Mouse (Mus musculus) limb, embryonic 14.5 days (tissue): ENCODE measurements around the gene Zfp629. TPM values are rescaled to one million over a fixed set of nuclear protein-coding genes. Genes with fewer than 3 reads are reported as not detected.
"Not testable (repeated sequence)": the region's sequence is repeated elsewhere in the genome, so short reads cannot be mapped to it uniquely, and the experiment has no call there.

Experiments
- ATAC-seq: fragments of 200-750 bp; cut with Nextera tagmentation; 2 replicates; pipeline ENCODE4 v1.8.0; 2017; ENCODE audit warnings: low read depth, moderate number of reproducible peaks, moderate TSS enrichment; ENCODE audit not compliant: low FRiP score
- DNase-seq: peaks from one replicate; pipeline ENCODE4 v3.0.0-alpha.2; 2015; ENCODE audit warnings: low spot score
- H3K27ac ChIP-seq: fragments of 300-500 bp; sonication (generic); replicated peaks from 2 replicates; pipeline ENCODE4 v1.5.1; 2014; ENCODE audit warnings: low read depth, mild to moderate bottlenecking, low read length, moderate library complexity, mixed read lengths
- H3K27me3 ChIP-seq: fragments of 300-500 bp; sonication (generic); 2 replicates; pipeline ENCODE4 v1.6.1; 2014; ENCODE audit warnings: low read length, mixed read lengths; ENCODE audit not compliant: control insufficient read depth, insufficient read depth
- H3K36me3 ChIP-seq: fragments of 300-500 bp; sonication (generic); 2 replicates; pipeline ENCODE4 v1.6.1; 2014; ENCODE audit warnings: mild to moderate bottlenecking, low read length, moderate library complexity, mixed read lengths; ENCODE audit not compliant: control insufficient read depth, insufficient read depth
- H3K4me1 ChIP-seq: fragments of 300-500 bp; sonication (generic); 2 replicates; pipeline ENCODE4 v1.6.1; 2014; ENCODE audit warnings: antibody characterized with exemption, low read length, mixed read lengths; ENCODE audit not compliant: control insufficient read depth, insufficient read depth
- H3K4me2 ChIP-seq: fragments of 300-500 bp; sonication (generic); replicated peaks from 2 replicates; pipeline ENCODE4 v1.6.1; 2014; ENCODE audit warnings: low read depth, mild to moderate bottlenecking, low read length, moderate library complexity; ENCODE audit not compliant: severe bottlenecking
- H3K4me3 ChIP-seq: fragments of 300-500 bp; sonication (generic); replicated peaks from 2 replicates; pipeline ENCODE4 v1.5.1; 2014; ENCODE audit warnings: low read length
- H3K9ac ChIP-seq: fragments of 300-500 bp; sonication (generic); 2 replicates; pipeline ENCODE4 v1.6.1; 2014; ENCODE audit warnings: mild to moderate bottlenecking, low read depth, low read length, moderate library complexity; ENCODE audit not compliant: severe bottlenecking
- H3K9me3 ChIP-seq: fragments of 300-500 bp; sonication (generic); 2 replicates; pipeline ENCODE4 v1.6.1; 2016; ENCODE audit warnings: low read length; ENCODE audit not compliant: control insufficient read depth
- POLR2A ChIP-seq: fragments of 200-500 bp; IDR thresholded peaks from 2 replicates; pipeline ENCODE4 v1.8.0; 2012; ENCODE audit warnings: inconsistent platforms, mild to moderate bottlenecking, moderate library complexity, borderline replicate concordance; ENCODE audit not compliant: insufficient read depth, insufficient read length; ENCODE audit errors: extremely low read depth
- WGBS: fragments of 180-500 bp; shearing (Covaris S2); extraction: QIAGEN DNeasy Blood & Tissue Kit; methylation state at CpG from one replicate; pipeline ENCODE4 v1.1.7; 2014; 5-methylcytosine and 5-hydroxymethylcytosine counted together
- polyA plus RNA-seq, 2 experiments: library from polyadenylated mRNA; depleted of rRNA in 1 of 2; stranded (reverse) in 1 of 2; unstranded in 1 of 2; fragments of >200 nt; fragmentation: Nextera tagmentation in 1 of 2; extraction: Ambion mirVana in 1 of 2; gene quantifications; 2 replicates each; pipeline versions ENCODE4 v1.2.1 to v1.2.3; 2012 to 2014

Zfp629 gene
- polyA plus RNA-seq, 2 experiments = 13.9 to 23.8 TPM

DNA sequence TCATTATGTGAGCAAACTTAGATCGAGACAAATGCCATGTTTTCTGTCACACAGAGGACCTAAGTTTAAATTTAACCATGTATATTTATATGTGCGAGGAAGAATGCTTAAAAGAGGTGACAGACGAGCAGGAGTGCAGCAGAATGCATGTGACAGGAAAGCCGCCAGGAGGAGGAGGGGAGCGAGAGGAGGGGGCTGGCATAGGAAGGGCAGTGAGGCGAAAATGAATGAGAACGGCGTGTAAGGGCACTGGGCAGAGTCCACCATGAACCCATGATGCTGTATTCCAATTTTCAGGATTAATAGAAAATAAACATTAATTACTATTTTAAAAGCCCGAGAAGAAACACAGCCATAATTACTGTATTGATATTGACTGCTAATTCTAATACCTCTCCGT is 38.7 kb upstream of the Zfp629 start:
- Histone ChIP-seq H3K4me3 (no peak overlapping the region), H3K27ac (no peak overlapping the region), H3K36me3 (no peaks in the 10 kb centered on the region), H3K4me2 (no peak overlapping the region), H3K4me1 (peaks cover 7% of the 10 kb centered on the region; the same call in 1 of the 2 replicates), H3K9ac (no peak overlapping the region), H3K9me3 (no peaks in the 10 kb centered on the region), H3K27me3 (no peaks in the 10 kb centered on the region)
- DNase-seq (no peak), ATAC-seq (no peak)
- WGBS = 81% methylated on average over 10 of the region's 10 CpGs
- TF ChIP-seq POLR2A = no peak

DNA sequence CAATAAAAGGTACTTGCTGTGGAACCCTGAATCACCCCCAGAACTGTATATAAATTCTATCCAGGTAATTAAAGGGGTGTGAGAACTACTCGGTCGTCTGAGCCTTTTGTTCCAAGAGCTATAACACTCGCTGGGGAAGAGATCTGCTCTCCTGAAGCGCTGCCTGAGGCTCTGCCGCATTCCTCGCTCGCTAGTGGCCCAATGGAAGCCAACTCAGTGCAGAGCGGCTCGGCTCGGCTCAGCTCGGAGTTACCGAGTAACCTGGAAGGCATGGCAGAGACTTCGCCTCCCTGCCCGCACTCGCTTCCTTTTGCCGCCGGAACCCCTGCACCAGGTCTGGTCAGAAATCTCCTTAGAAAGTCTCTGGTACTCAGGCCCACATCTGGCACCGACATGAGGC is 36.5 kb upstream of the Zfp629 start:
- peak overlapping the region; percentile 17 for H3K4me3 ChIP-seq
- ATAC-seq (peak; percentile 42; the same call in 1 of the 2 replicates), DNase-seq (peak; percentile 55)
- peaks cover 7% of the 10 kb centered on the region; the same call in 1 of the 2 replicates for H3K4me1 ChIP-seq
- H3K4me2 ChIP-seq = peak overlapping the region; percentile 36
- 0 out of 2 replicates have a peak, but pooled peaks have one; percentile 33 for TF ChIP-seq POLR2A
- no peaks in the 10 kb centered on the region for H3K27me3 ChIP-seq
- H3K27ac ChIP-seq = peak overlapping the region; percentile 52
- H3K36me3 ChIP-seq = no peaks in the 10 kb centered on the region
- no peaks in the 10 kb centered on the region for H3K9me3 ChIP-seq
- peak overlapping the region; percentile 28 for H3K9ac ChIP-seq
- WGBS = 7% methylated on average over 18 of the region's 18 CpGs

DNA sequence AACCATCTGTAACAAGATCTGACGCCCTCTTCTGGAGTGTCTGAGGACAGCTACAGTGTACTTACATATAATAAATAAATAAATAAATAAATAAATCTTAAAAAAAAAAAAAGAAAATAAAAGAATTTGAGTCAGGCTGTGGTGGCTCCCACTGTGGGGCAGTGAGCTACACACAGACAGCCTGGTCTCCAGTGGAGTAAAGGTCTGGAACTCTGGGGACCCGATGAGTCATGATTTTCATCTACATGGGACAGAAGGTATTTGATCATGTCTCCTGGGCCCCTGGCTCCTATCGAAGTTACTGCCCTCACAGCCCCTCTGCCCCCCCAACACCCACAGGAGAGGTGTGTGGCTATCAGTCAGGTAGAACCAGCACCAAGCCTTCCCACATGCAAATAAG is 36.0 kb upstream of the Zfp629 start:
- 68% methylated on average over 2 of the region's 3 CpGs for WGBS
- Histone ChIP-seq H3K4me1 (peaks cover 7% of the 10 kb centered on the region; the same call in 1 of the 2 replicates), H3K4me3 (no peak overlapping the region), H3K9ac (peak overlapping the region; percentile 28), H3K27ac (peak overlapping the region; percentile 52; the same call in 1 of the 2 replicates), H3K9me3 (no peaks in the 10 kb centered on the region), H3K4me2 (peak overlapping the region; percentile 36), H3K36me3 (no peaks in the 10 kb centered on the region), H3K27me3 (no peaks in the 10 kb centered on the region)
- no peak for TF ChIP-seq POLR2A
- 0 out of 2 replicates have a peak, but pooled peaks have one; percentile 17 for ATAC-seq
- DNase-seq = no peak

DNA sequence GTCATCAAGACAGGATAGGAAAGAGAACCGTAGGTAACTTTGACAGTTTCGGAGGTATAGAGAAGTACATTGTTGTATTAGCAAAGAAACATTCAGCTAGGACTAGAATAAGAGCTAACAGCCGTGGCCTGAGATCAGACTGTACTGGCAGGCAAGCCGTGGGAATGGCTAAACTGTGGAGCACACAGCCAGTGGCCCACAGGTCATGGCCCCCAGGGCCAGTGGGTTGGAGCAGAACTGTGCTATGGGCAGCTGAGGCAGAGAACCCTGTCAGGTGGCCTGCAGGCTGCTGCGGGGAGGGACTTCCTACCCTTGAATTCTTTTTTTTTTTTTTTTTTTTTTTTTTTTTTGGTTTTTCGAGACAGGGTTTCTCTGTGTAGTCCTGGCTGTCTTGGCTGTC is 33.6 kb upstream of the Zfp629 start:
- H3K9ac ChIP-seq = no peak overlapping the region
- peaks cover 7% of the 10 kb centered on the region; the same call in 1 of the 2 replicates for H3K4me1 ChIP-seq
- no peak overlapping the region for H3K27ac ChIP-seq
- no peaks in the 10 kb centered on the region for H3K9me3 ChIP-seq
- no peaks in the 10 kb centered on the region for H3K27me3 ChIP-seq
- no peak overlapping the region for H3K4me2 ChIP-seq
- DNase-seq = no peak
- WGBS = 86% methylated on average over 6 of the region's 6 CpGs
- no peak for ATAC-seq
- no peak overlapping the region for H3K4me3 ChIP-seq
- TF ChIP-seq POLR2A = no peak
- H3K36me3 ChIP-seq = no peaks in the 10 kb centered on the region

DNA sequence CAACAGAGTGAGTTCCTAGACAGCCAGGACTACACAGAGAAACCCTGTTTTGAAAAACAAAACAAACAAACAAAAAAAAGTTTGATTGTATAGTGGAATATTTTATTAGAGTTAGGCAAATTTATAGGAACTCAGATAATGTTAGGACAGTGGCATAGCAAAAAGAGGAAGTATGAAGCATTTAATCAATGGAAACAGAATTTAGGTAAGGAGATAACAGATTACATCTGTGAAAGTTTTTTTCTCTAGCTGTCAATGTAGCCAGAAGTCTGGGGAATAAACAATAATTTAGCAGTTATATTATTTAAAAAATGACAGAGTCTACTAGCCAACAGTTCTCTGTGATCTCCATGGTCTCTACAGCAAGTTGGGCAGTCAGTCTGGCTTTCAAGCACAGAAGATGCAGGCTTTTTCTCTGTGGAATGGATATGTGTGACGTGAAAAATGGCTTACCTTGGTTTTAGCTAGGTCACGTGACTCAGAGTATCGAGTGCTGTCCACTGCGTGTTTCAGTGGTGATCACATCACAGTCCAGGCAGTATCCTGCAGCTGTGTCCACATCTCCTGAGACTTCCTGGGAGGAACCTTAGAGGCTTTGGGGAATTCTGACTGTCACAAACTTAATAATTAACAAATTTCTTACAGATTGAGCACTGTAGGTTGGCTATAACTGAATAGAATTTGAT is 33.1 kb upstream of the Zfp629 start:
- ATAC-seq (no peak), DNase-seq (no peak)
- Histone ChIP-seq H3K36me3 (no peaks in the 10 kb centered on the region), H3K4me2 (no peak overlapping the region), H3K9ac (no peak overlapping the region), H3K27ac (no peak overlapping the region), H3K4me1 (peaks cover 7% of the 10 kb centered on the region; the same call in 1 of the 2 replicates), H3K27me3 (no peaks in the 10 kb centered on the region), H3K4me3 (no peak overlapping the region), H3K9me3 (no peaks in the 10 kb centered on the region)
- TF ChIP-seq POLR2A = no peak
- WGBS = 76% methylated on average over 4 of the region's 4 CpGs

DNA sequence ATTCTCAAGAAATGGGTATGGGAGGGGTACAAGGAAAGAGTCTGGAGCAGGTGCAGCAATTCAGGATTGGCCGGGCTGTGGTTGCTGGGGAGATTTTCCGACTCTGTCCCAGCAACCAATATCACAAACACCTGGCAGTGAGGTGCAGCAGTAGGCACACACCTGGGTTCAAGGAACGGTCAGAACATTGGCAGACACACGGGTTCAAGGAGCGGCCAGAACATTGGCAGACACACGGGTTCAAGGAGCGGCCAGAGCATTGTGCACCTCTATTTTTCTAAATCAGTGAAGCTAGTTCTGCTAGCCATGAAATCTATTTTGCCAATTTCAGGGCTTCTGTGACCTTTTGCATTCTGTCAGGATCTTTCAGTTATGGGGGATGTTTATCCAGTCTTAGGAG is 32.0 kb upstream of the Zfp629 start:
- not testable (repeated sequence) for H3K36me3 ChIP-seq, H3K9me3 ChIP-seq, H3K4me3 ChIP-seq, H3K27me3 ChIP-seq, H3K27ac ChIP-seq, DNase-seq, H3K4me2 ChIP-seq, H3K9ac ChIP-seq, ATAC-seq, H3K4me1 ChIP-seq
- WGBS = 84% methylated on average over 7 of the region's 7 CpGs
